Mouse (Mus musculus) liver (tissue): Measurements from ENCODE around the gene Acmsd.
"Not testable (repeated sequence)": the region's sequence is repeated elsewhere in the genome, so short reads cannot be mapped to it uniquely, and the experiment has no call there.

Experiments used
- DNase-seq: peaks from one replicate; pipeline ENCODE4 v3.0.0-alpha.2; 2020; ENCODE audit warnings: mixed read lengths

The Acmsd gene

DNA sequence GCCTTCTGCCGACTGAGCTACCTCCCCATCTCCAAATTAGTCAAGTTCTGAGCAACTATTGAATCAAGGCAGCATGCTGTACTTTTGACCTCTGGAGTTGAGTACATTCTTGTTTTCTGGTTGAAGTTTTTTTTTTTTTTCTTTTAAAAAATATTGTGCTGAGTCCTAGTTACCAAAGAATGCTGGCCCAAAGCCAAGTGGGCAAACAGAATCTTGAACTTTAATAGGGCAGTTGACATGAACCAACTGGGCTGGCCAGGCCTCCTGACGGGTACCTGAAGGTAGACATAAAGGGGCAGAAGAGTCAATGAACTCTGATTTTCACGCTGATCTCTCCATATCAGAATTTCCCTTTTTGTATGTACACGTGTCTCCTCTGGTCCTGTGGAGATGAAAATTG is at the start of gene Acmsd:
Acmsd (plus strand) TSS at position 318 of the 400 bp plus-strand sequence.
- no peak for DNase-seq

DNA sequence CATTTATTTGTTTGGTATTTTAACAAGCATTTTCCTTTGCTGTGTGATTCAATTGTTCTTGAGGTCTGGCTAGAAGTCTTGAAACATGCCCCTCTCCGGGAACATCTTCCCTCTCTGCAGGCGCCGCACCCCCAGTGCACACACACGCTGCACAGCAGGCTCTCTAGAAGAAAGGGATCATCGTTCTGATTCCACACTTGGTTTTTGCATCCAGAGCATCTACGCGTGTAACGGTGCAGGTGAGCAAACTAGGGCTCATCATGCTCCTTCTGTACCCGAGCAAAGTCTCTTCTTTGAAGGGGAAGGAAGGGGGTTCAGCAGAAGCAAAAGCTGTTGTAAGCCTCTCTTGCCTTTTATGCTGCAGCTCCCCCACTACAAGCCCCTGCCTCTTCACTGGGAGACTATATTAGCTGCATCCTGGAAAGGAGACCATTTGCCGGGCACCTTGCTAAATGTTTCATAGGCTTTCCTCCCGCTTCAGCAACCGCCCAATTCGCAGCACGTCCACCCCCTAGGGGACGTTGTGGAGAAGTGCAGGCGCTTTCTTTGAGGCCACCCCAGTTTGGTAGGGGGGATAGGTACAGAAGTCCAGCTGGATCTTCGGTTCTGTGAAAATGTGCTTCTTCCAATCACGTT is 49.6 kb upstream of the Acmsd start, which contains the start of gene Tmem163:
Tmem163 (minus strand) TSS at position 51 of the 636 bp plus-strand sequence.
- peak; percentile 29 for DNase-seq

DNA sequence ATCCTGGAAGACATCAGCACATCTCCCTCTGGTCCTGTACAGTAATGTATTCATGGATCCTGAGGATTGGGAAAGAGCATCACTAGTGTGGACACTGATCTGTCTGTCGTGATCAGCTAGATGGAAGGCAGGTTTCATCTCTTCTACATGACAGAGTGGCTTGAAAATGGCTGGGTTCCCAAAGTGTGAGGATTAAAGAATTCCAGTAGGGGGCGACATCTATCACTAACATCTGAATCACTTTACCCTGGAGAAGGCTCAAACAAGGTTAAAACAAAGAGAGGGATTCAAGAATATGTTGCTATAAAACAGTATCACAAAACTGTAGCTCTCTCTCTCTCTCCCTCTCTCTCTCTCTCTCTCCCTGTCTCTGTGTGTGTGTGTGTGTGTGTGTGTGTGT is 32.7 kb upstream of the Acmsd start:
- DNase-seq: no peak

DNA sequence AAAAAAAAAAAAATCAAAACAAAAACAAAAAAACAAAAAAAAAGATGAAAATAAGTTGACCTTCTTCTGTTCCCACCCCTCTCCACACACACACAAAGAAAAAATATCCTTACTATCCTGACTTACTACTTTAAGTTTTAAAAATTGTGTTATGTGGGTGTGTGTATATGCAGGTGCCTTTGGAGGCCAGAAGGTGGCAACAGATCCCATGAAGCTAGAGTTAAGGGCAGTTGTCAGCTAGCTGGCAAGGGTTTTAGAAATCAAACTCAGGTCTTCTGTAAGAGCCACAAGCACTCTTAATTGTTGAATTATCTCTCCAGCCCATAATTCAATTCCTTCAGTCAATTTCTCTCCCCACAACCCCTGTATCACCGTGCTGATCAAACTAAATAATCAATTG is 27.0 kb upstream of the Acmsd start:
- DNase-seq: no peak

DNA sequence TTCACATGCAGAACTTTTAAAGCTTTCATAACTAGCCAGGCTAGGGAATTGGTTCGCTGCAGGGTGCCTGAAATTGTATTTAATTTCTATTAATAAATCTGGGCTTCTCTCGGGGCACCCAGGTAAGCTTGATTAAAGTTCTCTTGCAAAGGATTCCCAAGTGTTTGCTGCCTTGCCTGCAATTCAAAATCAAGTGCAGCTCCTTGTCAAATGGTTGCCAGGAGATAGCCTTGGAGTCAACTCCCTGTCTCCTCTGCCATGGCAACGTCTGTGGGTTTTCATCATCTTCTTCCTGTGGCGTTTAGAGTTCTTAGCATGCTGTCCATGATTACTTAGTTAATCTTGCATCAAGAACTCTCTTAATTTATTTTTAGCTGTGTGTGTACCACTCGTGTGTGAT is 22.9 kb upstream of the Acmsd start:
- no peak for DNase-seq

DNA sequence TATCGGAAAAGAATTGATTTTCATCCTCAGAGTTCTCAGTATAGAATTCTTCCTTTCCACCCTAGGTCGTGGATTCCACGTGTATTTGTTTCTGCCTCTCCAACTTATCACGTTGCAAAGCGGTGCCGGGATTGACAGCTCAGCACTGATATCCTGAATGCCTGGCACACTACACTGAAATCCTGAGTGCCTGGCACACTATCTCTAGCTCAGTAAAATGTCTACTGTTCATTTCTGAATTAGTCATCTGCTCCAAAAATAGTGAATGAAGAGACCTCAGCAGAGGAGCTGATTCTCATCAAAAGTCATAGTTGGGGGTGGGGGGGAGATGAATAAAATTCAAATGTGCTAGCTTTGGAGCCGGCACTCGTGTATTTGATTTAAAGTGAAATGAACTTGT is 12.8 kb upstream of the Acmsd start:
- no peak for DNase-seq

DNA sequence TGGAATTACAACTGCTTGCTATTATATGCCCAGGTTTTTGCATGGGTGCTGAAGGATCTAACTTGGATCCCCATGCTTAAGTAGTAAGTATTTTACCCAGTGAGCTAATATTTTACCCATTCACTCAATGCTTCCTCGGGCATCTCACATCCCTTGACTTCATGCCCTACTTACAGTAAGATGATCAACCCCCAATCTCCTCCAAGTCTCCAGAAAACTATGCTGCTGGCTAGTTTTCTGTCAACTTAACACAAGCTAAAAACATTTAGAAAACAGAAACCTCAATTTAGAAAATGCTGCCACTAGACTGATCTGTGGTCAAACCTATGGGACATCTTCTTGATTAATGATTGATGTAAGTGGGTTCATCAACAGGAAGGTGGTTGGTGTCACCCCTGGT is 10.9 kb upstream of the Acmsd start:
- DNase-seq: no peak

DNA sequence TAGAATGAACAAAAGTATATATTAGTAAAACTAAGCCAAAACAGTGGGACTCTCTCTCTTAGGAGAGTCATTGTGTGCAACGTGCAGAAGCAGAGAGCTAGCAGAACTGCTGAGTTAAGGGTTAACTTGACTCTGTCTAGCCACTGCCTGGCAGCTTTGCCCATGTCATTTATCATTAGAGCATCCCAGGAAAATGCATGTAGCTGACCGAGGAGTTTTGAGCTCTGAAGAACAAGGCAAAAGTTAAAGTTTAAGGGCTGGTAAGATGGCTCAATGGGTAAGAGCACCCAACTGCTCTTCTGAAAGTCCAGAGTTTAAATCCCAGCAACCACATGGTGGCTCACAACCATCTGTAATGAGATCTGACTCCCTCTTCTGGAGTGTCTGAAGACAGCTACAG is 5.6 kb upstream of the Acmsd start:
- no peak for DNase-seq

DNA sequence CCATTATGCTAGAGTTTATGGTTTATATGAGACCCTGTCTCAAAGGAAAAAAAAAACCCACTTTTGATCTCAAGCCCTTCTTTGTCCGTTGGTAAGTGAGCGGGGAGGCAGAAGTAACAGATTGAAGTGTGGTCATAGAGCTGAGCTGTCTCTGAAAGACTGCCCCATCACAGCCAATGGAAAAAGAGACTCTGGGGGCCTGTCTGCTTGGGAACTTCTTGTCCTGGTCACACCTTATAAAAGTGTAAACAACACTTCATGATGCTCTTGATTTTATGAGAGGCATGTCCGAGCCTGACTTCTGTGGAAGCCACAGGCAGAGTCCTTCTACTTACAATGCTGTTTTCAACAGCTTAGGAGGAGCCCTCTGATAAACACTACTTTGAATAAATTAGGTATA is 1.9 kb downstream of the Acmsd start:
- DNase-seq: no peak

DNA sequence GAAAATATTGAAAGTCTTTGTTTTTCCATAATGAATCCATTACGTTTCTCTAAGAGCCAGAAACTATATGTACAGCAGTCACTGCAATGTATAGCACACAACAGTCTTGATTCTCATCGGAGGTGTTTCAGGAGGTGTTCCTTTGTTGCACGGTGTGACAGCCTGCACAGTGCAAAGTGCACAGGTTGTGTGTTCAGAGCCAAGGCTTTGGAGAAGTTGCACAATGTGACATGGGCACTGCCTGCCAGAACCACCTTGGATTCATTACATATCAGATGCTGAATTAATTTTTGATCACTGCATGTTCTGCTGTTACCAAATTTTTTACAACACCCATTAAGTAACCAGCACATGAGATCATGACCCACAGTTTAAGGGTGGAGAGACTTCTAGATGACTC is 3.2 kb downstream of the Acmsd start:
- no peak for DNase-seq

DNA sequence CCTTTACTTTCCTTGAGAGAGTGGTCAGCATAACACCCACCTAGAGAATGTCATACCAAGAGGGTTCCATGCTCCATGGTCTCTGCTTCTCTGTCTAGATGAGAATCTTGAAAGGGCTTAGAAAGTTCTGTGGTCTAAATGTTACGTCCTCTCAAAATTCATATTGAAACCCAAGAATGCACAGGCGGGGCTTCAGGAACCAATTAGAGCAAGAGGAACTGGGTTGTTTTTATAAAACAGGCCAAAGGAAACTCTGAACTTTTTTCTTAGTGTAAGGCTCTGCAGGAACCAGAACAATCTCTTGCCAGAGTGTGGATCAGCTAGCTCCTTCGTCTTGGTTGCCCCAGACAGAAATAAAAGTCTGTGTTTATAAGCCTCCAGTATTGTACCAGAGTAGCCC is 3.6 kb downstream of the Acmsd start:
- DNase-seq: no peak

DNA sequence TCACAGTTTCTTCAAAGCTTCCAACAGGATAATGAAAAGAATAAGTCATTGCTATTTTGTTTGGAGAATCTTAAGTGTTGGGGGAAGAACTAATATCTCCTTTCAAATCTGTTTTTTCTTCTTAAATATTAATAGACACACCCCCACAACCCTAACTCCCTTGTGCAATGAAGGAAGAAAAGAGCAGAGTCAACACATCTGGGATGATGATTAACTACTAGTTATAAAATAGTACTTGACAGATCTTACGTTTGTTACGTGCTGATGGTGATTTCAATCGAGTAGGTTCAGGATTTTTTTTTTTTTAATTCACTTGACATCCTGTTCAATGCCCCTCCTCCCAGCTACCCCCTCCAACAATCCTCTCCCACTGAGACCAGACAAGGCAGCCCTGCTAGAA is 6.1 kb downstream of the Acmsd start:
- no peak for DNase-seq

DNA sequence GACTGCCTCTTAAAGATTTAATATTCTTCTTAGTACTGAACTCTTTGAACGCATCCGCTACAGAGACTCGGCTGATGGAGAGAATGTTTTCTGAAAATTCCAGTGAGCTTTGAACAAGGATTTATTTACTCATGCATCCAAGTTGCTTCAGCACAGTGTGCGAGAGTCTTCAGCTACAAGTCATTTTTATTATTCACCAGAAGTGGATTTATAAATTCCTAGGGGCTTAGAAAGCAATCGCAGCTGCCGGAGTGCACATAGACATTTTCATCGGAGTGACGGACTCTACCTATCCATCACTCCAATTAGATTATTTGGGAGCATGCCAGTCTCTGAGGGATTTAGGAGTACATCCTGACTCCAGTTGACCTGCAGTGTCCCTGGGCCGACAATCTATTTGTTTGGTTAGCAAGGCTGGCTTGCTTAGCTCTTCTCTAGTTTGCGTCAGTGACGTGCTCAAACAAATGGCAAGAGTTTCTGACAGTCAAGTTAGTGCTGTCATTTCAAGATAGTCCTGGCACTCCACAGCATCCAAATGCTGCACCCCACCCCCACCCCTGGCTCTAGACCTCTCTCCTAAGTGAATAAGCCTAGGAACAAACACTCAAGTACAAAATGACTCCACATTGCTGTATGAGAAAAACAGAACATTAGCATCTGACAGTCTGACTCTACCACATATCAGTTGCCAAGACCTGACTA is 21.3 kb downstream of the Acmsd start:
- no peak for DNase-seq

DNA sequence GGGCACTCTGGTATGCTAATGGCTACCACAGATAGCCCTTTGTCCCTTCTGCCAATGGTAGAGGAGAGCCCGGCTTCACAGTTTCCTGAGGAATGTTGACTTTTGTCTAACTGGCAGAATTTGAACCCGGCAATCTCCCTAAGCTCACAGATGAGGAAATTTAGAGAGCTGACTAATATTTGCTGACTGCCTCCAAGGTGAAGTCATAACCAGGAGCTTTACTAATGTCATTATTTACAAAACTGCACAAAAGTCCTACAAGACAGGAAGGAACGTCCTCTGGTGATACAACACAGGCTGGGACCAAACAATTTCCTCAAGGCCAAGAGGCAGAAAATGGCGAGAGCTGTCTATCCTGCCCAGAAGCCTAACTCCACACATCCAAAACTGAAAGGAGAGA is 26.6 kb downstream of the Acmsd start:
- peak; percentile 9 for DNase-seq

DNA sequence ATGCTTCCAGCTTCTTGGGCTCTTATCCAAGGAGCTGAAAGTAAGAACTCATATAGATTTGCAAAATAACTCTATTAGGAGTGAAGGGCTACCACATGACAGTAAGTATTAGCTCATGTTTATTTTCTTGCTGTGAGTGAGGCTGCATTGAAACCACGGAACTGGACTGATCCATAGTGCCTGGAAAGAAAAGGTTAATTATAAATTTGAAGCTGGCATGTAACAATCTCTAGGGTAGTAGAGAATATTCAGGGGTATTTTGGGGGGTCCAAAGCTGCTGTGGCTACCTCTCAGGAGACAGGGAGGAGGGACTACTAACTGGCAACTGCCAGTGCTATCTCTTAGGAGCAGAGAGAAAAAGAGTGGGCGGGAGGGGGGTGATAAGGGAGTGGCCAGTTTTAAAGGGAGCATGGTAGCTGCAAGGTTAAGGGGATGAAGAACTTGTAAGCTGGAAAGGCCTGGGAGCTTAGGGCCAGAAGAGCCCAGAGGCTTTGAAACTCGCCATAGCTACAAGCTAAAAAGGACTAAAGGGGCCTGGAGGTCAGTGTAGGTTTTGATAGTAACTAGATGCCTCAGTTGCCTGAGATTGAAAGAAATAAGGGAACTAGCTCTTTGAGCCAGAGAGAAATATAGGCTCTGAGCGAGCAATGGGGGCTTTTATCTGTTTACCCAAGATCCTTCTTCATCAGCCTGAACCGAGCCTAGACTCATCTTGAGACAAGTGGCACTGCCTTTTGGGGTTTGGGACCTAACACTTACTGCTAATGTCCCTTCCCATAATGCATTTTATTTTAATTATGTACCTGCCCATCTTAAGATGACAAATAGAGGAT is 27.3 kb downstream of the Acmsd start:
- DNase-seq: peak; percentile 87

DNA sequence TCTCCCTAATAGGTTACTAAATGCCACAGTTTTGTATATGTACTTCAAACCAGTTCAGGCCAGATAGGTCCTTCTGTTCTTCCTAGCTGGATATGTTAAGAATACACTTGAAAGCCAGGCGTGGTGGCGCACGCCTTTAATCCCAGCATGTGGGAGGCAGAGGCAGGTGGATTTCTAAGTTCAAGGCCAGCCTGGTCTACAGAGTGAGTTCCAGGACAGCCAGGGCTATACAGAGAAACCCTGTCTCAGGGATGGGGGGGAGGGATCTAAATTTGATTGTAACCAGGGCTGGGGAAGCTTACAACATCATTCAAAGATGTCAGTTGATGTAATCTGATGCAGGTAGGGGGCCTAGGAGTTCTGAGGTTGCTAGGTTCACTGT is 27.9 kb downstream of the Acmsd start:
- not testable (repeated sequence) for DNase-seq

DNA sequence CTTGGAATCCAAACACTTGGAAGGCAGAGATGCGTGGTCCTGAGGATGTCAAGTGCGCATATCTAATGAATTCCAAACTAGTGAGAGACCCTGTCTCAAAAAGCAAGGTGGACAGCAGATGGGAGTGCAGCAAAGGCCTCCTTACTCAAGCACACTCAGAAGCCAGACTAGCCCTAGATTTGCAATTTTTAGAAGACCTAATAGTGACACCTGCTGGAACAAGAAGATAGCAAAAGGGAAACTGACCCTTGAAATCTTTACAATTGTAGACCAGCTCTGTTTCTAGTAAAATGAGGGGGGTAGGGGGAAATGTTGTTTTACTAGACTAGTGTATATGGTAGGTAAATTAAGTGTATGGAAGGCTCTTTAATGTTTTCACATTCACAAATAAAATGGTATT is 36.3 kb downstream of the Acmsd start:
- DNase-seq: no peak

DNA sequence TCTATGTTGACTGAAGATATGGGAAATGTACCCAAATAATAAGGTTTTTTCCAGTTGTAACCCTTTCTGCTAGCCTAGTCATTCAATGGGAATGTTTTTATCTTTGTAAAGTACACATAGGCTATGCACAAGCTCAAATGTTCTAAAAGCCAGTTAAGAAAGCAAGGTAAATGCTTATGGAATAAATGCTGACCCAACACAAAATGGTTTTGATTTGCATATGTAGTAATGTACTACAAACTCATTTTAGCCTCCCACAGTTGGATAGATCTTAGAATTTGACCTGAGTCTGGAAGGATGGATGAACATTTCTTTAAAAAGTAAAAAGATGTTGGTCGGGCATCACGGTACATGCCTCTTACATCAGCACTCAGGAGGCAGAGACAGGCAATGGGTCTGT is 37.5 kb downstream of the Acmsd start:
- DNase-seq: no peak

DNA sequence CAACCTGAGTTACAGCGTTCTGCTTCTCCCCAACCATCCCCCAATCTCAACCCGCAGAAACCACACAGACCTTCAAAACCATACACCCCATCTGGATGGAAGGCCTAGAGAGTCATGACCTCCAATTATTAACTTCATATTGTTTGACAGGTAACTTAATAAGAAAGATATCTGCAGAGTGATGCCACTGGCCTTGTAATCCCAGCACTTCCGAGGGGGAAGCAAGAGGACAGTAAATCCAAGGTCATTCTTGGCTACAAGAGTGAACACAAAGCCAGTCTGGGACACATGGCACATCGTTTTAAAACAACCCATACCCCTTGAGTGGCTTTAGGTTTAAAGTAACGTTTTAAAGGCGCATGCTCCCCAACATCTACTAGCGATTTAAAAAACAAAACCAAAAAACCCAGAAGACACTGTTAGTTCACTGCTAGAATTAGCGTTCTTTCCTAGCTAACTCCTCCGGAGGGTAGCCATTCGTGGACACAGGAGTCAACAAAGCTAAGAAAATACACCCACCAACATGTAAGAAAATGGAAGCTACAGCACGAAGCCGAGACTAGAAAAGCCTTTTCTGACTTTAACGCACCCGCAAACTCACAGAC is 44.1 kb downstream of the Acmsd start:
- peak; percentile 16 for DNase-seq

DNA sequence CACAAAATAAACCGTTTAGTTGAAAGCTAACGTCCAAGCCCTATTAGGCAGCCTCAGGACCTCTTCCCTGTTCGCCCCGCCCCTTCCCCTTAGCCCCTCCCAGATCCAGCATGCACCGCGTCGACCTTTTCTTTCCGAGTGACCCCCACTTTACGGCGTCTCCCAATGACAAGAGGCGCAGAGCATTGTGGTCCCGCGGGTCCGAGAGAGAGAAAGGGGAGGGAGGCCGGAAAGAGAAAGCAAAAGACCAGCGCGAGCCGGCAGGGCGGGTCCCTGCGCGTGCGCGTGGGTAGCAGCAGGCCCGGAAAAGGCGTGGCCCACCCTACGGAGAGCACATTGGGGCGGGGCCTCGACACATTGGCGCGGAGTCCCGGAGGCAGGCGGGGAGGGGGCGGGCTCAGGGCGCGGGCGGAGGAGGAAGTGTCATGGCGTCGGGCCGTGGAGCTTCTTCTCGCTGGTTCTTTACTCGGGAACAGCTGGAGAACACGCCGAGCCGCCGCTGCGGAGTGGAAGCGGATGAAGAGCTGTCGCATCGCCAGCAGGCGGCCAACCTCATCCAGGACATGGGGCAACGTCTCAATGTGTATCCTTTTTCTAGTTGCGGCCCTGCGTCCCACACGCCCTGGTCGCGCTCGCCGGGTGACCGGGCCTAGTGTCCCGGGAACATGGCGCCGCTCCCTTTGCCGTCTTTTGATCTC is 44.7 kb downstream of the Acmsd start, which contains the start of gene Ccnt2:
Ccnt2 (plus strand) TSS at position 362 of the 698 bp plus-strand sequence.
- peak; percentile 99 for DNase-seq

DNA sequence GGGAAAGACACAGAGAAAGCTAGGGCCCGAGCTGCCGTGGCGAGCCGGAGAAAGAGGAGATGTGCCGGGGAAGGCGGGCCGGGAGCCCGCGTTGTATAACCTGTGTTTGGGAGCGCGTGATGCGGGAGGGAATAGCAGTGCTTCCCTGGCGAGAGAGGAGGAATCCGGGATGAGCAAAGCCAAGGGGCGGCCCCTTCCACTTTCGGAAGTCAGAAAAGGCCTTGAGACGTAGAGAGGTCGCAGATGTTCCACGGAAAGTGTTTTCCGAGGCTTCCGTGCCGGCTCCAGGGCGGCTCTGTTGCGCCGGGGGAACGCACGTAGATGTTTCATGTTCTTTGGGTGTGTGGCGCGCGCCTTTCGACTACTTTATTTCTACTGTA is 45.3 kb downstream of the Acmsd start:
- DNase-seq: peak; percentile 62

DNA sequence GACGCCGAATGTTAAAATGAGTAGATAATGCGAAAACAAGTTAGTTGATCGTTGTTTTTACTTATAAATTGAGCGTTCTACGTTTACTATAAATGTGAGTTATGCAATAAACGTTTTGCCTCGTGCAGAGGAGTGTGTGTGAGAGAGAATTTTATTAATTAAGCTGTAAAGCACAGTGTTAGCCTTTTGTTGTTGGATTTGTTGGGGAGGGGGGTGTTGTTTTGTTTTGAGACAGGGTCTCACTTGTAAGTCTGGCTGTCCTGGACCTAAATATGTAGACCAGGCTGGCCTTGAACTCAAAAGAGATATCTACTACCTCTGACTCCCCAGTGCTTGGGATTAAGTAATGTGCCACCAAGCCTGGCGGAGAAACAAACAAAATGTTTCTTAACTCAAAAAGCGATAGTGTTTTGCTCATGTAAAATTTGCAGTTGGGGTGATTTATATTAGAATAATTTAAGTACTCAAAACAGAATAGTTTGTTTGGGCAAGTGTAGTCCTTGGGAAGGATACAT is 46.0 kb downstream of the Acmsd start:
- peak; percentile 13 for DNase-seq

DNA sequence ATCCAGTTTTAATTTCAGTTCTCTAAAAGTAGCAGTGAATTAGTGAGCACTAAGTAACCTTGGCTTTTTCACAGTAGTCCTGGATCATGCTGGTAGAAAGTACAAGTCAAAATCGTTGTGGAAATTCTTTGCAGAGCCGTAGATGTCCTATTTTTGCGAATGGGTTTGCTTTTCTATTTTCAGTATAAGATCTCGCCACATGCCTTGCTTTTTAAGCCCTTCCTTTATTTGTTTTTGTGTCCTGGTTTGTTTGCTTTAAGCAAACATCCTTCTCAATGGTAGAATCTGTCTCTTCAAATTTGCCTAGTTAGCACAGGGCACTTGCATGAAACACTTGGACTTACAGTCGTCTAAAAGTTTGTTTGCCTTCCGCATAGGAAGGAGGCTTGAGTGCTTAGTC is 47.0 kb downstream of the Acmsd start:
- no peak for DNase-seq
